Mouse (Mus musculus) c-Kit-positive CD71-negative TER-119-negative erythroid progenitor cells, embryonic 14.5 days (primary cell): ENCODE data around the gene Prkab1.

Source experiments
- DNase-seq: peaks from one replicate; pipeline ENCODE4 v3.0.0-alpha.2; 2013; ENCODE audit warnings: low read depth

Prkab1 gene

GRCm38 (mm10) chr5:115979134-115979696 lies 45.1 kb downstream of the Prkab1 start:
- no peak for DNase-seq

GRCm38 (mm10) chr5:115978255-115978654 lies 46.1 kb downstream of the Prkab1 start:
- DNase-seq: no peak

GRCm38 (mm10) chr5:115977757-115978156 lies 46.6 kb downstream of the Prkab1 start:
- no peak for DNase-seq

- no peak for DNase-seq
Measured at GRCm38 (mm10) chr5:115977266-115977665, 47.0 kb downstream of the Prkab1 start.

- no peak for DNase-seq
Measured at GRCm38 (mm10) chr5:115976446-115976845, 47.9 kb downstream of the Prkab1 start.

DNA sequence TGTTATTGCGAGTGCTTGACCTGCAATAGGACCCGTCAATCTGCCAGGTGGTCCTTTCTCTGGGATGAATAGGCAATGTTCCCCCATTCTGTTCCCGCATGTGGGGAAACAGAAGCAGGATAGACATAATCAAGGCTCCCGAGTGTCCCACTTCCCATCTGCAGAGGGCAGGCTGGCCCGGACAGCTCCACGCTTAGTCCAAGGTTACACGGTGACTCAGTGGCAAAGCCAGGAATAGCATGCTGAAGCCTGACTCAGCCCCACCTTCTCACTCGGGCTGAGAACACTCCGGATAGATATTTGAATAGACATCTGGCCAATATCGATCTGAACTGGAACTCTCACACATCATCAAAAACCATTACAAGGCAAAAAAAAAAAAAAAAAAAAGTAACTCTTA lies 48.6 kb downstream of the Prkab1 start:
- no peak for DNase-seq

- no peak for DNase-seq
Measured at GRCm38 (mm10) chr5:115971236-115971635, 53.1 kb downstream of the Prkab1 start.
